Mouse (Mus musculus) ovary, postnatal 14 days (tissue): ENCODE results near the gene Olfr1412.

Source experiments
- DNase-seq: peaks from one replicate; pipeline ENCODE4 v3.0.0; 2022; ENCODE audit warnings: low spot score

The Olfr1412 gene

GRCm38 (mm10) chr1:92637501-92638172, 52.1 kb downstream of the Olfr1412 start:
- no peak for DNase-seq

GRCm38 (mm10) chr1:92638181-92638580, 52.6 kb downstream of the Olfr1412 start:
- DNase-seq, result no peak

- no peak for DNase-seq
Measured at GRCm38 (mm10) chr1:92638736-92639135, 53.2 kb downstream of the Olfr1412 start.

- no peak for DNase-seq
Measured at GRCm38 (mm10) chr1:92640393-92640792, 54.8 kb downstream of the Olfr1412 start.
